Mouse (Mus musculus) lung, adult 2 months (tissue): ENCODE results near the gene Nmt1.

Experiments used
- CTCF ChIP-seq: fragments of 200-500 bp; IDR thresholded peaks from 2 replicates; pipeline ENCODE4 v1.5.1; 2011; ENCODE audit warnings: mild to moderate bottlenecking, low read length, control low read depth; ENCODE audit not compliant: insufficient read depth
- POLR2A ChIP-seq: fragments of 200-500 bp; IDR thresholded peaks from 2 replicates; pipeline ENCODE4 v1.6.1; 2011; ENCODE audit warnings: low read depth, mild to moderate bottlenecking, control low read depth, low read length, borderline replicate concordance; ENCODE audit errors: extremely low read depth

DNA sequence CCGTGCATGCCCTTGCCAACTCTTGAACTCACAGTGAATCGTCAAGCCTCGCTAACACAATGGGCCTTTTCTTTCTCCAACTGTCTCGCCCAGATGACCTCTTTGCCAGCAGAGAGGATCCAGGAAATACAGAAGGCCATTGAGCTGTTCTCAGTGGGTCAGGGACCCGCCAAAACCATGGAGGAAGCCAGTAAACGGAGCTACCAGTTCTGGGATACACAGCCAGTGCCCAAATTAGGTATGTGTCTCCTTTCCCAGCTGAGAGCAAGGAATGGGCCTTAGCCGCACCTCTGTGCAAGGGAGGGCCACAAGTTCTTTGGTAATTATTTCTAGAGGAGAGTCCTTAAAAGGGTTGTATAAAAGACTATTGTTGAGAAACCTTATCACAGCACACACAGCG lies 18.3 kb downstream of the Nmt1 start:
- no peak for TF ChIP-seq CTCF
- no peak for TF ChIP-seq POLR2A
